Mouse (Mus musculus): Measurements from ENCODE around the gene Gpr107.

The Gpr107 gene

GRCm38 (mm10) chr2:31245491-31246141 lies 93.5 kb downstream of the Gpr107 start, which contains the start of gene Ncs1:
Gene Ncs1 (plus strand): TSS chr2:31245823.
- no peak for DNase-seq (ENCODE audit: low read depth, low spot score)

GRCm38 (mm10) chr2:31246251-31246971 lies 94.3 kb downstream of the Gpr107 start:
- DNase-seq (ENCODE audit: low read depth, low spot score), result no peak

GRCm38 (mm10) chr2:31248856-31249255 lies 96.7 kb downstream of the Gpr107 start:
- no peak for DNase-seq (ENCODE audit: low read depth, low spot score)

GRCm38 (mm10) chr2:31252167-31252566 lies 100.1 kb downstream of the Gpr107 start:
- DNase-seq (ENCODE audit: low read depth, low spot score), result no peak

- no peak for DNase-seq (ENCODE audit: low read depth, low spot score)
Observed at GRCm38 (mm10) chr2:31253463-31253862, 101.3 kb downstream of the Gpr107 start.

- DNase-seq (ENCODE audit: low read depth, low spot score), result no peak
Observed at GRCm38 (mm10) chr2:31254806-31255205, 102.7 kb downstream of the Gpr107 start.

GRCm38 (mm10) chr2:31255952-31256938 lies 104.1 kb downstream of the Gpr107 start:
- DNase-seq (ENCODE audit: low read depth, low spot score), result peak; percentile 65

GRCm38 (mm10) chr2:31257096-31257495 lies 105.0 kb downstream of the Gpr107 start:
- DNase-seq (ENCODE audit: low read depth, low spot score), result no peak

GRCm38 (mm10) chr2:31258609-31259366 lies 106.7 kb downstream of the Gpr107 start:
- DNase-seq (ENCODE audit: low read depth, low spot score), result peak; percentile 79

- DNase-seq (ENCODE audit: low read depth, low spot score), result no peak
Observed at GRCm38 (mm10) chr2:31259367-31259920, 107.3 kb downstream of the Gpr107 start.

GRCm38 (mm10) chr2:31260549-31260948 lies 108.4 kb downstream of the Gpr107 start:
- DNase-seq (ENCODE audit: low read depth, low spot score), result no peak

GRCm38 (mm10) chr2:31263039-31263461 lies 110.9 kb downstream of the Gpr107 start:
- DNase-seq (ENCODE audit: low read depth, low spot score), result no peak

GRCm38 (mm10) chr2:31263746-31264378 lies 111.7 kb downstream of the Gpr107 start:
- DNase-seq (ENCODE audit: low read depth, low spot score), result peak; percentile 81

GRCm38 (mm10) chr2:31267447-31267846 lies 115.3 kb downstream of the Gpr107 start:
- no peak for DNase-seq (ENCODE audit: low read depth, low spot score)
